Mouse (Mus musculus) cerebral cortex, adult 2 months (tissue): ENCODE data around the gene P2rx5.

Experiments
- WGBS: fragments of 180-500 bp; shearing (Covaris S2); methylation state at CpG from one replicate; pipeline ENCODE4 v1.1.7; 2018; 5-methylcytosine and 5-hydroxymethylcytosine counted together

The P2rx5 gene

DNA sequence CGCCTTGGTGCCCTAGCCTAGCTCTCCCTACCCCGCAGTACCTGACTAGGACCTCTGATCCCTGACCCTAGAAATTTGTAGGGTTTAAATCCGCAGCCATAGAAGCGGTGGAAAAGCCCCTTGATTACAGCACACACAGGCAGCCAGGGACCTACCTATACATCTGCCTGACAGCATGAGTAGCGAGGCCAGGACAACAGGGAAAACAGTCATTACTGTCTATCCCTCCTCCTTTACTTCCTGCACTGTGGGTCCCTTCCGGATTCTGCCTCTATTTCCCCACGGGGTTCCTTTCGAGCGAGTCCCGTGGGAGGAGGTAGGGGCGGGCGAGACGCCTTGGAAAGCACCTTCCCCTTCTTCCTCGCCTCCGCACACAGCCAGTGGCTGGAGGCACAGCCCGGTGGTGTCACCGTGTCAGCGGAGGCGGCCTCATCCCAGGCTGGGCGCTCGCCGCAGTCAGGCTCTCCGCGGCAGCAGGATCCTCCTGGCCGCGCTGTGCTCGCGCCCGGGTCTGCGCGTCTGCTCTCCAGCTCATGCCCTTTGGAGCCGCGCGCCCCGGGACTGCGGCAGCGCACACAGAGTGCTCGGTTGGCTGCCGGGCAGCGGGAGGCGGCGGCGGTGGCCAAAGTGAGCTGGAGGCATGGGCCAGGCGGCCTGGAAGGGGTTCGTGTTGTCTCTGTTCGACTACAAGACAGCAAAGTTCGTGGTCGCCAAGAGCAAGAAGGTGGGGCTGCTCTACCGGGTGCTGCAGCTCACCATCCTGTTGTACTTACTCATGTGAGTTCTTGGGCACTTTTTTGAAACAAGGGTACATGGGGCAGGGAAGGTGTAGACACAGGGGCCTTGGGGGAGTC, at the start of gene P2rx5:
Gene P2rx5, plus strand, starts transcription at position 465 of the 854 bp plus-strand sequence.
- WGBS: 5% methylated on average over 49 of the region's 49 CpGs

DNA sequence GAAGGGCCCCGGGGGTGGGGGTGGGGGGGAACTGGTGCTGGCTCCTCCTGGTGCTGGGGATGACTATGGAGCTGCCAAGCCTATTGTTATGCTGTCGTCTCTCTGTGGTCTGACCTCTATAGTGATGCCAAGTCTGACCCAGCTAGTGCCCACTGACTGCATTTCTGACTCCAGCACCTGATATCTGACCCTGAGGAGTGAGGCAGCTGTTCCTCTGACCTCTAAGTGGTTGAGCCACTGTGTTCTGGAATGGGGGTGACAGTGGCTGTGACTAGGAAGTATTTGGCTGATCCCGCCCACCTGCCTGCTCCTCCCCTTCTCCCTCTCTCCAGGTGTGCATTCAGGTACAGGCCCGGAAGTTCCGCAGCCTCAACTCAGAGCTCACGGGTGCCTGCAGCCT, 48.8 kb upstream of the P2rx5 start:
- 79% methylated on average over 6 of the region's 6 CpGs for WGBS

DNA sequence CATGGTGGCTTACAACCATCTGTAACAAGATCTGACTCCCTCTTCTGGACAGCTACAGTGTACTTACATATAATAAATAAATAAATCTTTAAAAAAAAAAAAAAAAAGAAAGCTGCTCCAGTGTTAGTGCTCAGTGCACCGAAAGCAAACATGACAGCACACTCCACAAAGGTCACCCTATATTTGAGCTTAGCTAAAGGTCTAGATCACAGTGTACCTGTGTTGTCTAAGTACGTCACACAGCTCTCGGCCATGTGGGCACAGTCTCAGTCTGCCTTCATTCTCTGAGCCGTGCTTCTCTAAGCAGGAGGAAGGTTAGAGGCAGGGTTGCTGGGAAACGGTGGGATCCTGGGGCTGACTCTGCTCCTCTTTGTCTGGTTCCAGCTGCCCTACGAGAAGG, 33.7 kb upstream of the P2rx5 start:
- 93% methylated on average over 6 of the region's 6 CpGs for WGBS

DNA sequence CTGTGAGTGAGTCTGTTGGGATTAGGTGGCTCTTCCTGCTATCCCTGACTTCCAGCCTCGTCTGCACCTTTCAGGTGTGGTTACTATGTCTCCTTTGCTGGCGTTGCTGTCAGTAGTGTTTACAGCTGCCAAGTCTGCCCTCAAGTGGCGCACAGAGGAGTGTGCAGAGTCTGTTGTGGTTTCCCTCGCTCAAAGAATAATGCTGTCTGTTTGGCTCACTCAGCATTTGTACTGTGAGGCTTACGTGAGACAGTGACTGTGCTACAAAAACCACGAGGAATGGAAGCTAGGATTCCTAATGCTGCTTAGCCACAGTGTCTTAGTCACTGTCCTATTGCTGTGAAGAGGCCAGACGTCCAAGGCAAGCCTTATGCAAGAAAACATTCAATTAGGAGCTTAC, 29.2 kb upstream of the P2rx5 start:
- 49% methylated on average over 7 of the region's 7 CpGs for WGBS

DNA sequence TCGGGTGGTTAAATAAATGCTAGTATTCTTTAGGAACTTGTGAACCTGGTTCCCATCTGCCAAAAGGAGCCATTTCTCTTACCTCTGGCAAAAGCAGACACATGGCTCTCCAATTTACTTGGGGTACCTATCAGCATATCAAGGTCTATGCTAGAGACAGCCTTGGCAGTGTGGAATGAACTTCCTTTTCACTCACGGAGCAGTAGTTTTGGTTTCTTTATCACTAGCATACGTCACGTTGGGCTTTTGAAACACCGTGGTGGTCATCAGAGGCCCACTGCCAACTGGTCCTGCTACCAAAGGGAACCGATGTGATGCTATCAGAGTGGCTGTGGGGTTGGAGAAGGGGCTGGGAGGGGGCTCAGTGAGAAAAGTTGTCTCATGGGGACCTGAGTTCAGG, 27.2 kb upstream of the P2rx5 start:
- 92% methylated on average over 6 of the region's 6 CpGs for WGBS

DNA sequence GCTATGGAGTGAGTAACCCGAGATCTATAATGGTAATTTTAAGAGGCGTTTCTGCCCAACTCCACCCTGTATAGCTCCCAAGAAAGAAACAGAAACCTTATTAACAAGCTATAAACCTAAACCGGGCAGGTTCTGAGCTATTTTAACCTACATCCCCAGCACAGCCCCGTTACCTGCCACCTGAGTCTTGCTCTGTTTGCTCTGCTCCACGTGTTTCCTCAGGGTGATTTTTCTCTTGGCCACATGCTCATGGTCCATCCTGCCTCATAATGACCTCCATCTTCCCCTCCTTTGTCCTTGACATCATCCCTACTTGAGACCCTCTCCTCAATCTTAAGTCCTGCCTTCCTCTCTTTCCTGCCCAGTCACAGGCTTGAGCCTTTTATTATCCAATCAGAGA, 26.0 kb upstream of the P2rx5 start:
- 88% methylated on average over 5 of the region's 5 CpGs for WGBS

DNA sequence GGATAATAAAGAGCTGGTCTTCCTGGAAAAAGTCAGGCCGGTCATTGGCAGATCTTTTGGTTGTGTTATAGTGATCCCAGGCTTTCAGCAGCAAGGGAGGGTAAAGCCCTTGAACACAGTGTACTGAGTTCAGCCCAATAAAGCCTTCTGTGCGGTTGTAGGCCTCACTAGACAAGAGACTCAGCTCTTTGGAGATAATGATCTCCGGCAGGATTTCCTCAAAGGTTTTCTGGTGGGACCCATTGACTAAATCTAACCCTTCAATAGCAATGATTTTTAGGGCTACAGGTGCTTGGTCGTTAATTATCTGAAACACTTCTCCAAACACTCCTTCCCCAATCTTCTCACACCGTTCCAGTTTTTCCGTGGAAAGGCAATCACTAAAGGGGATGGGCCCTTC, 23.6 kb upstream of the P2rx5 start:
- 77% methylated on average over 6 of the region's 6 CpGs for WGBS

DNA sequence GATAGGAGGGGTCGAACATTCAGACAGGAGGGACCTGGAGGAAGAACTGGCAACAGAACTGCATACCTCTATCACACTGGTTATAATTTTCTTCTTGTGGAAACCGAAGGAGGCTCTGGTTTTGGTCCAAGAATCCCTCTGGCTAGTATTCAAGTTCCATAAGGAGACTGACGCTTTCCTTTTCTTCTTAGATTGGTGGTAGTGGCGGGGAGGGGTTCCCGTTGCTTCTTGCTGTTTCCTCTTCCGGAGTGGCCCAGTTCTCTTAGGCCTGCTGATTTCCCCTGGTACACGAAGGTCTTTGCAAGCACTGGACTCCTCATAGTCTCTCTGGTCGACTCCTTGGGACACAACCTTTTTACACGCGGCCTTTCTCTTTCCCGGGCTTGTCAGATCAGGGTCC, 23.1 kb upstream of the P2rx5 start:
- 16% methylated on average over 11 of the region's 11 CpGs for WGBS

DNA sequence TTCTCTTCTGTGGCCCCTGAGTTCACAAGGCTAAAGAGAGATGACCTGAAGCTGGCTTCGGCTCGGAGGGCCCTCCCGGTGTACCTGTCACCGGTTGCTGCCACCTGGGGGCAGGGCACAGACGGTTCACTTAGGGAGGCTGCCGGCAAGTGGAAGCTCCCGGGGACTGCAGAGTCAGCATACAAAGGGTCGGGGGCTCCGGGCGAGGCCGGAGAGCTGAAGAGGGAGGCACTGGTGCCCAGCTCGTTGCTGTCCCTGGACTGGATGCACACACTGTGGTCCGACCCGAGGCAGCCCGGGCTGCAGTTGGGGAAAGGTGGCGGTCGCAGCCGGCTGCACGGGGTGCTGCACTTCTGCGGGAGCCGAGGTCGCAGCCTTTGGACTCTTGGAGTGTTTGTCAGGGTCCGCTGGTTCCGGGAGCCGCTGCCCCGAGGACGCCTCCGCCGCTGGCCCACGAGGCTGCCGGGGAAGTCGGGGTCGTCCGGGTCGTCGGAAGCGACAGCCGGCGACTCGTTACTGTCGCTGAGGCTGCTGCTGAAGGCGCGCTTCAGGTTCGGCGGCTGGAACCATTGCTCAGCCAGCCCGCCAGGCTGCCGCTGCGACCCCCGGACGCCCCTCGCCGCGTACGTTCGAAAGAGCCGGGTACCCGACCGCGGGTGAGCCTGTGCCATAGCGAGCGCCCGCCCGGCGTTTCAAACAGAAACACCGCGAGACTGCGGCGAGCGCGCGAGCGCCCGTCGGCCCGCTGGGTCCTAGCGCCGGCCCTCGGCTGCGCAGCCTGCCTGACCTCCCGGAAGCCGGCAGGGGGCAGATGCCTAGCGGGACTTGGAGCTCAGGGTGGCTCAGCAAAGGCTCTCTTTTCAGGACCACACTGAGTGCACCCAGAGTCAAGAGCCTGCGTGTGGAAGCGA, 22.4 kb upstream of the P2rx5 start, which contains the start of gene Haspin:
Gene Haspin, minus strand, starts transcription at position 704 of the 911 bp plus-strand sequence.
- under 1% methylated on average over 84 of the region's 84 CpGs for WGBS

DNA sequence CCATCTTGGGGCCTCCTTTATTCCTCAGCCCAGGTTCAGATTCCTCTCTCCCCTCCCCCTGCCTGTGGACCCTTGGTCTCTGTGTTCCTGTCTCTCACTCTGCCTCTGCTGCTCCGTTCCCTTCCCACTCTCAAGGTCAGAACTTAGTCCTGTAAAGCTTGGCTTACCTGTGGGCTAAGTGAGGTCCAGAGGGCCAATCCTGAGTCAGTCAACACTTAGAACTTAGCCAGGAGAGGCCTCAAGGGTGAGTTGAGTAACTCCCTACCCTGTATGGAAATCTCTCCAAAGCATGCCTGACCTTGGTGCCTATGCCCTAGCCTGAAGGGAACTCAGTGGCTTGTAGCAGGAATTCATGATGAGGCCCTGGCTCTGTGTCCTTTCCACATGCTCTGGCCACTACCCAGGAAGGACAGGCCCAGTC, 15.9 kb upstream of the P2rx5 start:
- 67% methylated on average over 1 of the region's 1 CpGs for WGBS

DNA sequence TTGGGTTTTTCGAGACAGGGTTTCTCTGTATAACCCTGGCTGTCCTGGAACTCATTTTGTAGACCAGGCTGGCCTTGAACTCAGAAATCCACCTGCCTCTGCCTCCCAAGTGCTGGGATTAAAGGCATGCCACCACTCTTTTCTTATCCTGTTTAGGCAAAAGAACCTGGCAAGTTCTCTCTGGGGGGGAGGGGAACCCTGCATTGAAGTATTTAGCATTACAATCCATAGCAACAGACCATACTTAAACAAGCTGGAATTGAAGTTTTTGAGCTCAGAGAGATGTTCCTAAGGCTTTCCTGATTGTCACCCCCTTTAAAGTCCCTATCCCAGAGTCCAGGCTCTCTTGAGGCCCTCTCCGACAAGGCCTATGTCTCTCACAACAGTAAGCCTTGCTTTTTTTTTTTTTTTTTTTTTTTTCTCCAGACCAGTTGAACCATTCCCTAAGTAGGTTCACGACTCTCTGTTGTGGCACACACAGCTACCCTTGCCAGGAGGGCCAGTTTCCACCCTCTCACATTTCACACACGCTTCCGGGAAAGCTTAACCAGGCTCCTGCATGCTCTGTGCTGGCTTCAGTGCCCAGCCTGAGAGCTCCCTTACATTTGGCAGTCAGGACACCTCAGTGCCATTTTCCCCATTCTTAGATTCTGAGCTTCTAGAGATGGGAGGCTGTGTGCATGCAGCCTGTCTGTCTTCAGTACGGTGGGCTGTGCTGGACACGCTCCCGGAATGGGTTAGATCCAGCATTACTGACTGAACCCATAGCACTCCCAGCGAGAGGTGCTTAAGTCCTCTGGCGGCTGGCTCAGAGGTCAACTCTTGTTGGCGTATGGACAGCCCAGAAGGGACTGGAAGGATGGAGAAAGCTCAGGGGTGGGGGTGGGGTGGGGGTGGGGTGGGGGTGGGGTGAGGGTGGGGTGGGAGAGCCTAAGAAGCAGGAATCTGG, 13.9 kb upstream of the P2rx5 start:
- 56% methylated on average over 11 of the region's 11 CpGs for WGBS

DNA sequence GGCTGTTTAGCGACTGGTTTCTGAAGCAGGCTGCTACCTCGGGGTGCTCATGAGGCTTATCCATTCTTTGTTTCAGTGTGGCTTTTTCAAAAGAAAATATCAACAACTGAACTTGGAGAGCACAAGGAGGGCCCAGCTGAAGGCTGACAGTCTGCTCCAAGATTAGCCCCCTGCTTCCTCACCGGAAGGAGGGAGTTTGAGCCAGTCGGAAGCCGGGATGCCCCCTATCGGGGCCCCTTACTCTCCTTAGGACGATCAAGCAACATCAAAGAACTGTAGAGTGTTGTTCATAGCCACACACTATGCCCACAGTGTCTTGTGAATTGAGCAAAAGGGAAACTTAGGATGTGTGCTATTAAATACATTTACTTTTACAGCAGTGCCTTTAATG, 13.3 kb upstream of the P2rx5 start:
- WGBS: 56% methylated on average over 7 of the region's 7 CpGs

DNA sequence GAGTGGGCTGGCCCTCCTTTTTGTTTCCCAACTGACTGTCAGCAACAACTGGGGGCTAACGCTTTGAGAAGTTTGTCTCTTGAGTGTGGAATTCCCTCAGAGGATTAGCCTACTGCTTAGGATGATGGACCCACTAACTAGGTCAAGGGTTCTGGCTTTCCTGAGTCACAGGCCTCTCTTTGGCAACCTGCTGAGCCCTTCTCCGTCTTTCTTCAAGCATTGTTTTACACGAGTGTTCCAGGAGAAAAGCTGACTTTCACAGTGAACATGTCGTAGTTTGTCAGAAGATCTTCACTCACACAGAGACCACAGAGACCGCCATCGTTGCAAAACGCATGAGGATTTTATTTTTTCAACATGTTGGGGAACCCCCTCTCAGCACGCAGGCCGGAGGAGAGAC, 12.0 kb upstream of the P2rx5 start:
- WGBS: 72% methylated on average over 9 of the region's 9 CpGs

DNA sequence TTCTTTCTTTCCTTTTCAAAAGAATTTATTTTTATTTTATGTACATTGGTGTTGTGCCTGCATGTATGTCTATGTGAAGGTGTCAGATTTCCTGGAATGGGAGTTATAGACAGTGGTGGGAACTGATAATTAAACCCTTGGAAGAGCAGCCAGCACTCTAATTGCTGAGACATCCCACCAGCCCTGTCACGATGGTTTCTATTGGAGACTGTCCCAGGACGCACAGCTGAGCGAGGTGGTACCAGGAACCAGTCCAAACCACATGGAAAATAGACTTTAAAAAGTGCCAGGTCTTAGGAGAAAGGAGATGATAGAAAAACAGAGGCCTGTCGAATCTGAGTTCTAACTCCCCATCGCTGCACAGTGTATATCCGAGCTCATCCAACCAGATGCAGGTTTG, 5.2 kb upstream of the P2rx5 start:
- 52% methylated on average over 6 of the region's 6 CpGs for WGBS

DNA sequence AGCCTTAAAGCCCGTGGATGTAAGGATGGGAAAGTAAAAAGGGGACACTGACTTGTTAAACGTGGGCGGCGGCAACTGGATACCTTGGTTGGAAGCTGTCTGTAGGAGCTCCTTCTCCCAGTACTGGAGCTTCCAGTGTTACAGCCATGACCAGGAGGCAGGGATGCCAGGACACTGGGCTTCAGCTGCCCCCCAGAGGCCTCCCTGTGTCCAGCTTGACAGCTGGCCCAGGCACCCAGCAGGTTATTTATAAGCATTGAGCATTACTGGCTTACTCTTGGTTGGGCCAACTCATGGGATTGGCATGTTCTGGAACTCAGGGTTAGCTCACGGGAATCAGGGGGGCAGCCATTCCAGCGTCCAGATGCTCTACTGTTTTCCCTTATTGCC, 585 bp downstream of the P2rx5 start:
- 27% methylated on average over 6 of the region's 6 CpGs for whole genome bisulfite sequencing

DNA sequence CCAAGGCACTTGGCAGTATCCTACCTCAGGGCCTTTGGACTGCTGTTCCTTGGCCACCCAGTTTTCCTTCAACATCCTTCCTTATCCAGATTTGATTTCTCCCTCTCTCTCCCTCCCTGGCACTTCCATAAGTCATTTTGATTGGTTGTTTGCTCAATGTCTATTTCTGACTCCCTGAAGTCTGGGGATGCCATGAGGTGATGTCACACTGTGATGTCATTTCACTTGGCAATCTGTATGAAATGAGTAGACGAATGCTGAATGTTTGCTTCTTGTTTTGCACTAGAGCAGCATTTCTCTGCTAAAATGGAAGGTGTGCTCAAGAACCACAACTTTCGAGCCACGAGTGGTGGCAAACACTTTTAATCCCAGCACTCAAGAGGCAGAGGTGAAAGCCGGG, 1.4 kb downstream of the P2rx5 start:
- 86% methylated on average over 4 of the region's 4 CpGs for WGBS

DNA sequence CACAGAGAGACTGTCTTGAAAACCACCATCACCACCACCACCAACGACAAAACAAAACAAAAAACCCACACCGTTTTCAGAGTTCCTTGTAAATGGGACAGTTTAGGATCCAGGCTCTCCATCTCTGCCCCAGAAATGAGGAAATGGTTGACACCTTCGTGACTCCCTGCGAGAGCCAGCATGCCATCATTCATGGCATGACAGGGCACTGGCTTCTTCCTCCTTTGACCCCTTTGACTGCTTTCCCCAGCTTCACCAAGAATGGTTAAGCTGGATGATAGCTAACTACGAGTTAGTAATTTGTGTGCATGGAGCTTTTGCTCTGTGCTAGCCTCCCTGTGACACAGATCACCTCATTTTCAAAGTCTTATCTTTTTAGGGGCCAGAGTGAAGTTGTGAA, 2.1 kb downstream of the P2rx5 start:
- WGBS: 79% methylated on average over 5 of the region's 5 CpGs

DNA sequence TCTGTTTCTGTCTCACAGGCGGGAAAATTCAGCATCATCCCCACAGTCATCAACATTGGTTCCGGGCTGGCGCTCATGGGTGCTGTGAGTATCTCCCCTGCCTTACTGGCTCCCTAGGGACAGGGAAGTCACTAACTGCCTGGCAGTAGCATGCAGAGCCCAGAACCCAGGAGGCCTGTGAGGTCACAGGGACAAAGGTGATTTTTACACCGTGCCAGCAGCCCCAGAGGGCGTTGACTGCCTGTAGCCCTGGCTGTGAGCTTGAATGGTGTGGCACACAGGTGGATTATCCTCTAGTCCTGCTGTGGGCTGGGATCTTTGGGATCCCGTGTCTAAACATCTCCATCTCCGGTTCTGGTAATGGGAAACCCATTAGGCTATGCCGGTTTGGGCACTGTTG, 7.8 kb downstream of the P2rx5 start:
- 86% methylated on average over 8 of the region's 8 CpGs for WGBS

DNA sequence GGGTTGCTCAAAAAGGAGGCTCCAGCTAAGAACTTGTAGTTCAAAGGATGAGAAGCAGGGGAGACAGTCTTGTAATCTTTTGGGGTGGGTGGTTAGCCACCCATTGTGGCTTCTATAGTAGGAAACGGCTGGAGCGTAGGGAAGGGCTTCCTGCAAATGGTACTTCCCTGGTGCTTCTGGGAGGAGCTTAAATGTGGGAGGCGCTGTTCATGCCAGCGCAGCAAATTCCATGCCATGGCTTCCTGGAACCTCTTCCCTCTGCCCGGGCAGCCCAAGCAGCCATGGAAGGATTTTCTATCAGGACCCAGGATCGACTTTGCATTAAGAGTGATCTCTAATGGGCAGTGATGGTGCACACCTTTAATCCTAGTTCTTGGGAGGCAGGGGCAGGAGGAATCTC, 8.4 kb downstream of the P2rx5 start:
- 82% methylated on average over 6 of the region's 6 CpGs for WGBS

DNA sequence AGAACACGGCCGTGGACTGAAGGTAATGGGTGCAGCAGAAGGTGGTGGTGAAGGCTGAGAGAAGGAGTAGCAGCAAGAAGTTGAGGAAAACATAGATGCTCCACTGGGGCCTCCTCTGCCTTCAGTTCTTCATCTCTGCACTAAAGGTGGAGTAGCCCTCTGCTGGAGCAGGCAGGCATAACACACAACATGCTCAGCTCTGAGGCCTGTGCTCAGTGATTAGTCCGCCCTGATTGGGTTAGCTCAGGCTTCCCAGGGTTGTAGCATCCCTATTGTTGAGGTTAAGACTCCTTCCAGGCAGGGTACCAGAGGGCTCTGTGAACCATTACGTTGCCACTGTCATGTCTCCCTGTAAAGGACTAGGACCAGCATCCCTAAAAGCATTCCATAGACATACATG, 9.0 kb downstream of the P2rx5 start:
- WGBS: 58% methylated on average over 4 of the region's 4 CpGs

DNA sequence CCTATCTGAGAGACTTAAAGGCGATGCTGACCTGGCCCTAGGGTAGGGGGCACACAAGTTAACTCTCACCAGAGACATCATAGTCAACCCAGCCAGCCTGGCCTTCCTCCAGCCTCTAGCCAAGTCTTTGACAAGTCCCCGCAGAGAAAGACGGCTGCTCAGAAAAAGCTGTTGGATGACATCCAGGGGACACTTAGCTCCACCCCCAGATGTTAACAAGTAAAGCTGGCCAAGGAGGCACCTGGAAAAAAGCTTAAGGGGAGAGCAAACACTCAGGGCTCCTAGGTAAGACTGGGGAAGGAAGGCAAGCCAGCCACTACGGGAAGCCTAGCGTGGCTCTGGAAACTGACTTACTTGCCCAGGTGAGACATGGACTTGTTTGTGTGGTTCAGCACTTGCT, 12.0 kb downstream of the P2rx5 start:
- WGBS: 51% methylated on average over 5 of the region's 5 CpGs

DNA sequence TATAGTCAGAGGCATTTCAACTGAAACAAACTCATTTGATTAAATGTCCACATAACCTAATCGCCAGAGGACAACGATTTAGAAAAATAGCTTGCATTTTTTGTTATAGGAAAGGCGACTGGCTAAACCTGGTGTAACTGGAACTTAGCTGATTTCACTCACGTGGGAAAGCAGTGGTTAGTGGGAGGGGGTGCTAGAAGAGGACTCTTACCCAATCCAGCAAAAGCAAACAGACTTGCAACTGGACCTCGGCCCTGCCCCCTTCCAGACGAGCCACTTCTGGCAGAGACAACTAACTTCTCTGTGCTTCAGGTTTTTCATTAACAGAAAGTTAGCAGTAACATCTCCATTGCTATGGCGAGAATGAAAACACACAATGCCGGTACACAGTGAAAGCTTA, 15.4 kb downstream of the P2rx5 start:
- WGBS: 39% methylated on average over 8 of the region's 8 CpGs
